Mouse (Mus musculus) ES-E14 (cell line): ENCODE measurements around the gene Spag17.

ENCODE experiments used
- CHD2 ChIP-seq: IDR thresholded peaks from 2 replicates; pipeline ENCODE4 v1.6.1; 2014; ENCODE audit warnings: mild to moderate bottlenecking, low read depth, low read length, inconsistent platforms
- HCFC1 ChIP-seq: IDR thresholded peaks from 2 replicates; pipeline ENCODE4 v1.6.1; 2012; ENCODE audit warnings: low read length, inconsistent platforms, borderline replicate concordance; ENCODE audit not compliant: insufficient read depth
- ZC3H11A ChIP-seq: IDR thresholded peaks from 2 replicates; pipeline ENCODE4 v1.6.1; 2012; ENCODE audit warnings: low read depth, mild to moderate bottlenecking, inconsistent platforms, low read length, borderline replicate concordance

GRCm38 (mm10) chr3:99938611-99939286, 53.5 kb downstream of the Spag17 start:
- TF ChIP-seq CHD2 (no peak), HCFC1 (no peak), ZC3H11A (no peak)
